Mouse (Mus musculus) liver, embryonic 11.5 days (tissue): ENCODE measurements around the gene Hist2h2aa1. TPM values are rescaled to one million over a fixed set of nuclear protein-coding genes. Genes with fewer than 3 reads are reported as not detected.
"Not testable (repeated sequence)": the region's sequence is repeated elsewhere in the genome, so short reads cannot be mapped to it uniquely, and the experiment has no call there.

Source experiments
- ATAC-seq: fragments of 200-750 bp; cut with Nextera tagmentation; replicated peaks from 2 replicates; pipeline ENCODE4 v1.8.0; 2017; ENCODE audit warnings: moderate number of reproducible peaks, mild to moderate bottlenecking, moderate TSS enrichment, moderate library complexity; ENCODE audit not compliant: low FRiP score
- DNase-seq: peaks from one replicate; pipeline ENCODE4 v3.0.0-alpha.2; 2017; ENCODE audit warnings: low spot score
- H3K27ac ChIP-seq: fragments of 300-500 bp; sonication (generic); 2 replicates; pipeline ENCODE4 v1.5.1; 2014; ENCODE audit warnings: mild to moderate bottlenecking, low read depth, low read length, control low read depth
- H3K27me3 ChIP-seq: fragments of 300-500 bp; sonication (generic); replicated peaks from 2 replicates; pipeline ENCODE4 v1.6.1; 2014; ENCODE audit warnings: low read length, mixed read lengths; ENCODE audit not compliant: control insufficient read depth, insufficient read depth
- H3K36me3 ChIP-seq: fragments of 300-500 bp; sonication (generic); 2 replicates; pipeline ENCODE4 v1.6.1; 2014; ENCODE audit warnings: mild to moderate bottlenecking, low read length, moderate library complexity, mixed read lengths; ENCODE audit not compliant: control insufficient read depth, insufficient read depth
- H3K4me1 ChIP-seq: fragments of 300-500 bp; sonication (generic); replicated peaks from 2 replicates; pipeline ENCODE4 v1.6.1; 2014; ENCODE audit warnings: low read length, mixed read lengths; ENCODE audit not compliant: control insufficient read depth, insufficient read depth
- H3K4me2 ChIP-seq: fragments of 300-500 bp; sonication (generic); 2 replicates; pipeline ENCODE4 v1.6.1; 2014; ENCODE audit warnings: mild to moderate bottlenecking, control low read depth, moderate library complexity
- H3K4me3 ChIP-seq: fragments of 300-500 bp; sonication (generic); 2 replicates; pipeline ENCODE4 v1.5.1; 2014; ENCODE audit warnings: low read depth, low read length, control low read depth
- H3K9ac ChIP-seq: fragments of 300-500 bp; sonication (generic); 2 replicates; pipeline ENCODE4 v1.6.1; 2014; ENCODE audit warnings: low read depth, low read length, control low read depth
- H3K9me3 ChIP-seq: fragments of 300-500 bp; sonication (generic); 2 replicates; pipeline ENCODE4 v1.6.1; 2016; ENCODE audit warnings: low read length, inconsistent platforms, mixed read lengths; ENCODE audit not compliant: control insufficient read depth
- WGBS: fragments of 180-500 bp; shearing (Covaris S2); extraction: QIAGEN DNeasy Blood & Tissue Kit; methylation state at CpG from one replicate; pipeline ENCODE4 v1.1.7; 2014; 5-methylcytosine and 5-hydroxymethylcytosine counted together
- polyA plus RNA-seq: library from polyadenylated mRNA; unstranded; fragments of >200 nt; fragmentation: Nextera tagmentation; extraction: Ambion mirVana; gene quantifications from 2 replicates; pipeline ENCODE4 v1.2.1, GENCODE M21; 2014

Gene Hist2h2aa1
- polyA plus RNA-seq, 1 experiment from 2014 or later: 12.1 TPM

GRCm38 (mm10) chr3:96236834-96237334 lies 8.4 kb upstream of the Hist2h2aa1 start:
- Histone ChIP-seq H3K36me3 (no peaks in the 10 kb centered on the region), H3K27me3 (no peaks in the 10 kb centered on the region), H3K27ac (peak overlapping the region; percentile 89), H3K9me3 (no peaks in the 10 kb centered on the region), H3K9ac (peak overlapping the region; percentile 76), H3K4me3 (peak overlapping the region; percentile 52), H3K4me1 (peaks cover 9% of the 10 kb centered on the region), H3K4me2 (peak overlapping the region; percentile 81)
- no peak for DNase-seq
- ATAC-seq: no peak
- WGBS: 85% methylated on average over 4 of the region's 4 CpGs

- no peaks in the 10 kb centered on the region for H3K9me3 ChIP-seq
- peak overlapping the region; percentile 76 for H3K9ac ChIP-seq
- peak overlapping the region; percentile 89 for H3K27ac ChIP-seq
- H3K36me3 ChIP-seq: no peaks in the 10 kb centered on the region
- DNase-seq: peak; percentile 61
- peak overlapping the region; percentile 81 for H3K4me2 ChIP-seq
- peaks cover 9% of the 10 kb centered on the region for H3K4me1 ChIP-seq
- ATAC-seq: no peak
- H3K27me3 ChIP-seq: no peaks in the 10 kb centered on the region
- peak overlapping the region; percentile 52 for H3K4me3 ChIP-seq
- WGBS: 23% methylated on average over 7 of the region's 7 CpGs
These were observed 7.9 kb upstream of the Hist2h2aa1 start for GRCm38 (mm10) chr3:96237335-96237903.

- peak overlapping the region; percentile 81 for H3K4me2 ChIP-seq
- H3K27me3 ChIP-seq: no peaks in the 10 kb centered on the region
- H3K27ac ChIP-seq: peak overlapping the region; percentile 89
- WGBS: under 1% methylated on average over 12 of the region's 12 CpGs
- H3K4me1 ChIP-seq: peaks cover 9% of the 10 kb centered on the region
- peak; percentile 11; the same call in 1 of the 2 replicates for ATAC-seq
- DNase-seq: peak; percentile 63
- H3K9ac ChIP-seq: peak overlapping the region; percentile 76
- H3K4me3 ChIP-seq: peak overlapping the region; percentile 52
- no peaks in the 10 kb centered on the region for H3K9me3 ChIP-seq
- H3K36me3 ChIP-seq: no peaks in the 10 kb centered on the region
These were observed 7.3 kb upstream of the Hist2h2aa1 start for GRCm38 (mm10) chr3:96237904-96238511.

GRCm38 (mm10) chr3:96238954-96239793 lies 6.1 kb upstream of the Hist2h2aa1 start, which contains the start of gene Hist2h3c2:
Gene Hist2h3c2 (minus strand): TSS chr3:96239127.
- Histone ChIP-seq H3K4me1 (peaks cover 16% of the 10 kb centered on the region), H3K27ac (peak within 1 kb of the TSS; percentile 89)
- 0% methylated on average over 22 of the region's 68 CpGs for WGBS

GRCm38 (mm10) chr3:96239949-96240798 lies 5.1 kb upstream of the Hist2h2aa1 start, which contains the start of gene Hist2h2aa2:
Gene Hist2h2aa2 (minus strand): TSS chr3:96240276.
- Histone ChIP-seq H3K27ac (peak within 1 kb of the TSS; percentile 76), H3K9ac (peak within 1 kb of the TSS; percentile 17; the same call in 1 of the 2 replicates), H3K4me3 (0 out of 2 replicates have a peak within 1 kb of the TSS, but pooled peaks have one; percentile 12), H3K4me1 (peaks cover 20% of the 10 kb centered on the region), H3K4me2 (peak within 1 kb of the TSS; percentile 48)
- not testable (repeated sequence) for H3K27me3 ChIP-seq, H3K36me3 ChIP-seq, DNase-seq, H3K9me3 ChIP-seq
- peak; percentile 66 for ATAC-seq
- 5% methylated on average over 24 of the region's 85 CpGs for WGBS

More at GRCm38 (mm10) chr3:96238954-96239793, 6.1 kb upstream of the Hist2h2aa1 start, which contains the start of gene Hist2h3c2:
- peak; percentile 84 for ATAC-seq
- peak within 1 kb of the TSS; percentile 52 for H3K4me3 ChIP-seq
- H3K9me3 ChIP-seq, DNase-seq, H3K36me3 ChIP-seq, H3K27me3 ChIP-seq: not testable (repeated sequence)
- H3K4me2 ChIP-seq: peak within 1 kb of the TSS; percentile 81
- H3K9ac ChIP-seq: peak within 1 kb of the TSS; percentile 76

GRCm38 (mm10) chr3:96240799-96241197 lies 4.5 kb upstream of the Hist2h2aa1 start:
- no peak for DNase-seq
- WGBS: 83% methylated on average over 9 of the region's 9 CpGs
- H3K9me3 ChIP-seq: no peaks in the 10 kb centered on the region
- peak overlapping the region; percentile 48 for H3K4me2 ChIP-seq
- no peaks in the 10 kb centered on the region for H3K36me3 ChIP-seq
- peak overlapping the region; percentile 17; the same call in 1 of the 2 replicates for H3K9ac ChIP-seq
- no peak for ATAC-seq
- H3K27ac ChIP-seq: peak overlapping the region; percentile 76
- H3K4me3 ChIP-seq: 0 out of 2 replicates have a peak overlapping the region, but pooled peaks have one; percentile 12
- H3K27me3 ChIP-seq: no peaks in the 10 kb centered on the region
- H3K4me1 ChIP-seq: peaks cover 20% of the 10 kb centered on the region

GRCm38 (mm10) chr3:96243921-96244572 lies 1.2 kb upstream of the Hist2h2aa1 start:
- no peaks in the 10 kb centered on the region for H3K36me3 ChIP-seq
- H3K9ac ChIP-seq: peak overlapping the region; percentile 95
- DNase-seq: no peak
- no peaks in the 10 kb centered on the region for H3K9me3 ChIP-seq
- H3K4me2 ChIP-seq: peak overlapping the region; percentile 76
- H3K27ac ChIP-seq: peak overlapping the region; percentile 100
- H3K4me1 ChIP-seq: peaks cover 25% of the 10 kb centered on the region
- H3K27me3 ChIP-seq: no peaks in the 10 kb centered on the region
- WGBS: 68% methylated on average over 7 of the region's 7 CpGs
- peak overlapping the region; percentile 58; the same call in 1 of the 2 replicates for H3K4me3 ChIP-seq
- ATAC-seq: no peak
